Mouse (Mus musculus): ENCODE results near the gene Fth1. TPM values are rescaled to one million over a fixed set of nuclear protein-coding genes. Genes with fewer than 3 reads are reported as not detected.

Fth1 gene
- polyA plus RNA-seq, 1 experiment = 36,749 TPM

- TF ChIP-seq GATA1 (IDR thresholded peaks at IDR 0.05; ENCODE audit: low read length) = no peak
Observed at GRCm38 (mm10) chr19:9984111-9985055, 4.0 kb downstream of the Fth1 start.

GRCm38 (mm10) chr19:9985190-9985899 lies 4.9 kb downstream of the Fth1 start:
- TF ChIP-seq GATA1 (IDR thresholded peaks at IDR 0.05; ENCODE audit: low read length) = no peak

DNA sequence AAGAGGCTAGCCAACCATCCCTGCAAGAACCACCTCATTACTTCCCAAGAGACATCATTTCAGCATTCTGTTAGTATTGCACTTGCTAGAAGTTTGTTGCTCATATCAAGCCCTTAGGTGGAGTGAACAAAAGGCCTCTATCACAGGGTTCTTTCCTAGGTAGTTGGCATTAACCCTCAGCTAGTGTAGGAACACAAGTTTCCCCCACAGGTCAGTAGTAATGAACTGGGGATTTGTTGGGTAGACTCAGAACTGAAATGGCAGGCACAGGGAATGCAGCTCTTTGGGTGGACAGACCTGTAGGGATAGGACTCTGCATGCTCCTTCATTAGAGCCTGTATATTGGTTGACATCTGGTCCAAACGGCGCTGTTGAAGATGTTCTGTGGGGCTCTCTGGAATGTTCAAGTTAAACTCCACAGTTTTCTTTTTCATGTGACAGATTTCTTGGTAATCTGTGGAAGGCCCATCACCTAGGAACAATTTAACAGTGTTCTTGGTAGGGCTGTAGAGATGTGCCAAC lies 5.6 kb downstream of the Fth1 start:
- no peak for TF ChIP-seq GATA1 (IDR thresholded peaks at IDR 0.05; ENCODE audit: low read length)

- TF ChIP-seq GATA1 (IDR thresholded peaks at IDR 0.05; ENCODE audit: low read length) = peak; percentile 36
Observed at GRCm38 (mm10) chr19:9987192-9987591, 6.8 kb downstream of the Fth1 start.

DNA sequence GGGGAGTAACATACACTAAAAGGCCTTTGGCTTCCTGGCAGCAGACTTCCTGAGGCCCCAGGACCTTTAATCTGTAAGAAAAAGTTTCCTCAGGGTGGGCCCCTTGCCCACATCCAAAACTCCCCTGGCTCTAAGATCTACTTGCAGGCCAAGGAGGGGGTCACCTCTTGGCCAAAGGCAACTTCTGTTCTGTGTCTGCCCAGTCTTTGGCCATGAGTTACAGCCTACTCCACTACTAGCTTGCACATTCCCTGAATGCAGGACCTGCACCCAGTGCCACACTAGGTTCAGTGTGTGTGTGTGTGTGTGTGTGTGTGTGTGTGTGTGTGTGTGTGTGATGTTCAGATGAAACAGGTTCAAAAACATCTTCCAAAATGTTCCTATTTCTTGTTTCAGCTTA lies 7.2 kb downstream of the Fth1 start:
- no peak for TF ChIP-seq GATA1 (IDR thresholded peaks at IDR 0.05; ENCODE audit: low read length)

- no peak for TF ChIP-seq GATA1 (IDR thresholded peaks at IDR 0.05; ENCODE audit: low read length)
Observed at GRCm38 (mm10) chr19:9989171-9989883, 8.9 kb downstream of the Fth1 start.

DNA sequence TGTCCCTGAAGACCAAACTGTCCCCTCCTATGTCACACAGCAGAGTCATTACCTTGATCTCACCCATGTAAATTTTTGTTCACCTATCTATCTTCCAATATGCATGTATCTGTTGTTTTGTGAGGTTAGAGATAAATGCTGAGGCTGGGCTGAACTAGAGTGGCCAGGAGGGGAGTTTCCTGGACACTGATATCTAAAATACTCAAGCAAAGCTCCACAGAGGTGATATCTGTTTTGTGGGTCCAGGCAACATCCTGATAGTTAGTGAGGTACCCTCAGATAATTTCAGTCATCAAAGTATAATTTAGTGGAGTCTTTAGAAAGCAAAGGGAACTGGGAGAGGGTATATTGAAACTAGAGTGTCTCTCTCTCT lies 9.5 kb downstream of the Fth1 start:
- peak; percentile 78 for TF ChIP-seq GATA1 (IDR thresholded peaks at IDR 0.05; ENCODE audit: low read length)

DNA sequence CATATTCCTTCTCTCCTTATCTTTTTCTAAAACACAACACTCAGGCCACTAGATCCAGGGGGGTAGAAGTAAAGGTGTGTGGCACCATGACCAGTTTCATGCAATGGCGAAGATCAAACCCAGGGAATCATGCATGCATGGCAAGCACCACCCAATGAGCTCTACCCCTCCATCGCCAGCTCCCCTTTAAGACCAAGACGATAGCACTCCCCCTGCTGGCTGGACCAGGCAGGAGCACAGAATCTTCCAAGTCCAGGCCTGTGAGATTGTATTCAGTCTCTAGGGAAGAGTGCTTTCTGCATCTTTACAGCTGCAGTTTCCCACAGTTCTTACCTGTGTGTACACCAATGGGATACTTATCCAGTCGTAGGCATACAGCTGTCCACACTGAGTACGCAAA lies 10.9 kb downstream of the Fth1 start:
- no peak for TF ChIP-seq GATA1 (IDR thresholded peaks at IDR 0.05; ENCODE audit: low read length)

GRCm38 (mm10) chr19:9992011-9992958 lies 11.9 kb downstream of the Fth1 start:
- no peak for TF ChIP-seq GATA1 (IDR thresholded peaks at IDR 0.05; ENCODE audit: low read length)

- no peak for TF ChIP-seq GATA1 (IDR thresholded peaks at IDR 0.05; ENCODE audit: low read length)
Observed at GRCm38 (mm10) chr19:9993036-9993656, 12.7 kb downstream of the Fth1 start.

DNA sequence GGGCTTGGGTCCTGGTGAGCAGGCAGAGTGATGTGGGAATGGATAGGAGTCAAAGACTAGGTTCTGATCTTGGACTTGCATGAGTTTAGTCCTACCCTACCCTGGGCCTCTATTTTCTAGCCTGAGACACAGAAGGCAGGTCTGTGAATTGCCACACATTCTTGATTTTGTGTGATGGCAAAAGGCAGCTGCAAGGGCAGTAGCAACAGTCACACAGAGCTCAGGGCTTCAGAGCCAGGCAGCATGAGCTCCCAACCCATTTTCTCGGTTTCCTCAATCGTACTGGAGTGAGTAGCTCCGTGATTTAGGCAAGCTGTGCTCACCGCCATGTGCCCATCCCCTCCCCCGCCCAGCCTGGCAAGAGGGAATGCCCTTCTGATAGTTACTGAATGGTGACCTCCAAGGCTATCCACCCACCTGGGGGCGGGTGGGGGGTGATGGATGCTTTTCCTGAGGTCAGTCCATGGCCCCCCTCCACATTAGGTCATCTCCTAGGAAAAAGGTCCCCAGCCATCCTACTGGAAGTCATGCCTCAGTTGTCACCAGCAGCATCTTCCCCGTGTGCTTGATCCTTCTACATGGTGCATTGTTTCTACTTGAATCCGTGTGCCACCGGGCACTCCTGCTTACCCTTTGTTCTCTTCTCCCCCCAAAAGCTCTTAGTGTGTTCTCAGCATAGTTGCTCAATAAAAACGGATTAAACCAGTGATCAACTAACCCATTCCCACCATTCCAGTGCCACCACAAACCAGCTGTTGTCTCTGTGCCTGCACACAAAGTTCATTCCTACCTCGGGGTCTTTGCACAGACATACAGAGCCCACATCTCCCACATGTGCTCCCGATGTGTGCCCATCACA lies 17.0 kb downstream of the Fth1 start:
- TF ChIP-seq GATA1 (IDR thresholded peaks at IDR 0.05; ENCODE audit: low read length) = no peak

DNA sequence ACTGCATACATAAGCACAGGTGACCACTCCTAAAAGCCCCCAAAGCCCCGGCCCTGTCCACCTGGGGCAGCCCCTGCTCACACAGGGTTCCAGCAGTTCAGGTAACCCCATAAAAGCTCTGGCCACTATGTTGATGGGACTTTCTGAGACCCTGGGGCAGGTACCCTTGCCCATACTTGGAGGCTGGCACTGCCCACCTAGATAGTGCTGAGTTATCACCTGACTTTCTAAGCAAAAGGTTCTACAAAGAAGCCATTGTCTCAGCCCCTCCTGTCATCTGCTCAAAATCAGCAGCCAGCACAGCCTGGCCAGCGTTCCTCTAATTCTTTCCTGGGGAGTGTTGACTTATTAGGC lies 17.6 kb downstream of the Fth1 start:
- TF ChIP-seq GATA1 (IDR thresholded peaks at IDR 0.05; ENCODE audit: low read length) = no peak

DNA sequence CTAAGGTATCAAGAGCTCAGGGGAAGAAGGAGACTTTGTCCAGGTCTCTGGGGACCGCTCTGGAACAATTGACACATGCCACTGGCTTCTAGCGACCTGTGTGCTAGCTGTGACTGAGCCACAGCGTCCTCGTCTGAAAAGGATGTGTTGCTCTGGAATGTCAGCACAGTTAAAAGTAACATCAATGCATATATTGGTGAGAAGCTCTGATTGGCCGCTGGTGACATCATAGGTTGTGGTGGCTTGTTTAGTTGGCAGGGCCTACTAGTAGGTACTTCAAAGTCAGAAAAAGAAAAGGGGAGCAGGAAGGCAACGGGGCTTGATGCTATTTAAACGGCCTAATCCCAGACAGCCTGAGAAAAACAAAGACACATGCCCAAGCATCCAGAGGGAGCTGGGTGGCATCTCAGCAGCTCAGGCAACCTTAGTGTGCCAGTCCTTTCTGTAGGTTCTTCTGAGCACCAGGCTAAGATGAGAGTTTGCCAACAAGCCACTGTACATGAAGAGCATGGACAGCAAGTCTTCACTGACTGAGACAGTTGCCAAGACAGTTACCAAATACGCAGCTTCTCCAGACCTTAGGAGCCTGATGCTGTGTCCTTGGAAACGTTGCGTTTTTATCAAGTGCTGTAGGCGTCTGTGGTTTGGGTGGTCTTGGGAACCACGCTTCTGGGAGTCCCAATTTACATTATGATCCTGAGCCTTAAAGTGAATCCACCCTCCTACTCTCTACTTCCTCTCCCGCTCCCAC lies 18.5 kb downstream of the Fth1 start:
- no peak for TF ChIP-seq GATA1 (IDR thresholded peaks at IDR 0.05; ENCODE audit: low read length)

All from G1E-ER4 (cell line).